Mouse (Mus musculus): ENCODE data around the gene Acsf3. TPM values are rescaled to one million over a fixed set of nuclear protein-coding genes. Genes with fewer than 3 reads are reported as not detected.

Gene Acsf3
- total and polyA plus RNA-seq, 3 experiments = 2.2 to 10.4 (median 9.0) TPM

DNA sequence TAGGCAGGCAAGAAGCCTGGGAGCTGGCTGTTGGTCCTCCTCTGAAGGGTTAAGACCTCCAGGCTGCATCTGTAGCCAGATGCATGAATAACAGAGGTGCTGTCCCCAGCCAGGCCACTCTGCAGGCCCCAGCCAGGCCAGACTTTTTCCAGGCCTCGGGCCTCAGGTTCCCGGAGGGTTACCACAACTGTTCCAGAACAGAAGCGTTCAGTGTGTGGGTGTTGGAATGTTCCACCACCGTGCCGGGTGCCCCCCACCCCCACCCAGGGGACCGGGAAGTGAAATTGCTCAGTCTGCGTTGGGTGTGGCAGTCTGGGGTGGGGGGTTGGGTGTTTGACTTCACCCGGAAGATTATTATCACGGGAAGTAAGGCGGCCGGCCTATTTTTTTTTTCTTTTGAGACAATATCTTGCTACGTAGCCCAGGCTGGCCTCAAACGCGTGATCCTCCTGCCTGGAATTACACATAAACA is 12.0 kb upstream of the Acsf3 start:
- peak overlapping the region; percentile 77 for H3K9ac ChIP-seq (ENCODE audit: insufficient read depth, low read depth)
- H3K4me1 ChIP-seq (ENCODE audit: control insufficient read depth in 1 of 2, insufficient read depth in 2 of 2) = peaks cover 35 to 72% of the 10 kb centered on the region in 2 experiments
- peaks cover 0 to 7% of the 10 kb centered on the region in 2 experiments for H3K36me3 ChIP-seq (replicated peaks in 1 of 2; ENCODE audit: control insufficient read depth in 1 of 2, insufficient read depth in 1 of 2, low read length in 1 of 2)
- H3K27me3 ChIP-seq (replicated peaks) = no peaks in the 10 kb centered on the region
- in situ Hi-C loops (cut with MboI; ENCODE audit: low pct_ligation_motif_present, low pct_unique_long_range_greater_than_20kb, low sequenced_read_pairs) (no loop called here), dilution Hi-C loops (cut with MboI; ENCODE audit: extremely low pct_ligation_motif_present, extremely low pct_unique_long_range_greater_than_20kb, low sequenced_read_pairs) (no loop called here)
- peak; percentile 90 for DNase-seq (ENCODE audit: extremely low read depth)
- peak overlapping the region; percentile 71 for H3K4me2 ChIP-seq (ENCODE audit: insufficient read depth, low read depth, poor library complexity, severe bottlenecking)
- TF ChIP-seq MAX (IDR thresholded peaks at IDR 0.05; ENCODE audit: low read length) = peak; percentile 74
- peak; percentile 47; the same call in 1 of the 2 replicates for TF ChIP-seq MXI1 (IDR thresholded peaks at IDR 0.05; ENCODE audit: low read depth, low read length)
- TF ChIP-seq MEF2A (IDR thresholded peaks at IDR 0.05; ENCODE audit: borderline replicate concordance, low read depth, low read length) = peak; percentile 84; the same call in 1 of the 2 replicates
- TF ChIP-seq USF1 (IDR thresholded peaks at IDR 0.05; ENCODE audit: low read depth, low read length) = no peak
- TF ChIP-seq IRF4 (IDR thresholded peaks at IDR 0.05; ENCODE audit: low read depth, low read length) = peak; percentile 91
- no peak for TF ChIP-seq USF2 (conservative IDR thresholded peaks at IDR 0.05; ENCODE audit: low read depth, low read length)
- peak; percentile 74; the same call in 1 of the 2 replicates for TF ChIP-seq MAFK (IDR thresholded peaks at IDR 0.05; ENCODE audit: insufficient replicate concordance, low read length)
- TF ChIP-seq JUND (conservative IDR thresholded peaks at IDR 0.05; ENCODE audit: low read depth, low read length) = 0 out of 2 replicates have a peak, but pooled peaks have one; percentile 32
- peak; percentile 57; the same call in 1 of the 2 replicates for TF ChIP-seq TBP (conservative IDR thresholded peaks at IDR 0.05; ENCODE audit: low read depth, low read length)
- TF ChIP-seq MAZ (IDR thresholded peaks at IDR 0.05; ENCODE audit: low read depth, low read length) = peak; percentile 98
- TF ChIP-seq BHLHE40 (IDR thresholded peaks at IDR 0.05; ENCODE audit: low read depth, low read length) = peak; percentile 84
- no peak for TF ChIP-seq E2F4 (IDR thresholded peaks at IDR 0.05; ENCODE audit: insufficient replicate concordance, low read depth, low read length)
- peak; percentile 86; the same call in 1 of the 2 replicates for TF ChIP-seq RCOR1 (conservative IDR thresholded peaks at IDR 0.05; ENCODE audit: low read depth, low read length)
- peak; percentile 91 for TF ChIP-seq ELF1 (IDR thresholded peaks at IDR 0.05; ENCODE audit: low read depth, low read length)
- peak; percentile 53 for TF ChIP-seq POLR2A (IDR thresholded peaks at IDR 0.05; ENCODE audit: low read depth, low read length)
- peak; percentile 89 for TF ChIP-seq EP300 (IDR thresholded peaks at IDR 0.05; ENCODE audit: low read length)
- TF ChIP-seq CHD1 (IDR thresholded peaks at IDR 0.05; ENCODE audit: low read depth, low read length) = no peak
- peak; percentile 97 for TF ChIP-seq TCF12 (IDR thresholded peaks at IDR 0.05; ENCODE audit: low read depth, low read length)
- TF ChIP-seq GABPA (IDR thresholded peaks at IDR 0.05; ENCODE audit: insufficient replicate concordance, low read depth, low read length) = no peak
- peak; percentile 71; the same call in 1 of the 2 replicates for TF ChIP-seq ZMIZ1 (IDR thresholded peaks at IDR 0.05; ENCODE audit: low read depth, low read length)
- TF ChIP-seq CHD2 (IDR thresholded peaks at IDR 0.05; ENCODE audit: low read length) = peak; percentile 98
- no peak; the same call in 1 of the 2 replicates for TF ChIP-seq SMC3 (IDR thresholded peaks at IDR 0.05; ENCODE audit: low read depth, low read length)
- TF ChIP-seq POLR2AphosphoS2 (IDR thresholded peaks at IDR 0.05; ENCODE audit: low read depth, low read length) = no peak
- TF ChIP-seq UBTF (IDR thresholded peaks at IDR 0.05; ENCODE audit: low read depth, low read length) = peak; percentile 81; the same call in 1 of the 2 replicates
- peak; percentile 93 for TF ChIP-seq ETS1 (conservative IDR thresholded peaks at IDR 0.05; ENCODE audit: low read depth, low read length)
- TF ChIP-seq SIN3A (IDR thresholded peaks at IDR 0.05; ENCODE audit: low read length) = peak; percentile 84
- peak; percentile 52; the same call in 1 of the 2 replicates for TF ChIP-seq NELFE (IDR thresholded peaks at IDR 0.05; ENCODE audit: low read depth, low read length)
- TF ChIP-seq ZKSCAN1 (IDR thresholded peaks at IDR 0.05; ENCODE audit: borderline replicate concordance, low read depth, low read length) = no peak
- TF ChIP-seq KAT2A (IDR thresholded peaks at IDR 0.05; ENCODE audit: insufficient replicate concordance, low read length) = peak; percentile 70; the same call in 1 of the 2 replicates
- TF ChIP-seq ZNF384 (IDR thresholded peaks at IDR 0.05; ENCODE audit: low read depth, low read length) = peak; percentile 94
- TF ChIP-seq PAX5 (IDR thresholded peaks at IDR 0.05; ENCODE audit: low read length) = no peak
- TF ChIP-seq MYC (IDR thresholded peaks at IDR 0.05; ENCODE audit: low read depth, low read length) = no peak
- TF ChIP-seq HCFC1 (IDR thresholded peaks at IDR 0.05; ENCODE audit: low read depth, low read length) = peak; percentile 74
- H3K4me3 ChIP-seq (replicated peaks in 1 of 3; ENCODE audit: low read depth in 2 of 3, low read length in 2 of 3, poor library complexity in 1 of 3) = peak overlapping the region; percentile 57 to 66 (median 58)
- H3K27ac ChIP-seq (ENCODE audit: insufficient read depth, low read depth) = peak overlapping the region; percentile 97
- H3K79me2 ChIP-seq (replicated peaks; ENCODE audit: control insufficient read depth, extremely low read depth, insufficient read depth, poor library complexity, severe bottlenecking) = no peaks in the 10 kb centered on the region; the same call in 1 of the 2 replicates
- H3K9me3 ChIP-seq (replicated peaks; ENCODE audit: low read length) = no peaks in the 10 kb centered on the region

All from CH12.LX (cell line).